Mouse (Mus musculus) ES-CJ7 (cell line): ENCODE results near the gene Gba.
A peak's percentile ranks its signal among the peaks of the same experiment; 100 is the strongest.

Experiments used
- DNase-seq: peaks from one replicate; pipeline ENCODE4 v3.0.0; 2011; ENCODE audit warnings: low read depth, low spot score

Gene Gba

DNA sequence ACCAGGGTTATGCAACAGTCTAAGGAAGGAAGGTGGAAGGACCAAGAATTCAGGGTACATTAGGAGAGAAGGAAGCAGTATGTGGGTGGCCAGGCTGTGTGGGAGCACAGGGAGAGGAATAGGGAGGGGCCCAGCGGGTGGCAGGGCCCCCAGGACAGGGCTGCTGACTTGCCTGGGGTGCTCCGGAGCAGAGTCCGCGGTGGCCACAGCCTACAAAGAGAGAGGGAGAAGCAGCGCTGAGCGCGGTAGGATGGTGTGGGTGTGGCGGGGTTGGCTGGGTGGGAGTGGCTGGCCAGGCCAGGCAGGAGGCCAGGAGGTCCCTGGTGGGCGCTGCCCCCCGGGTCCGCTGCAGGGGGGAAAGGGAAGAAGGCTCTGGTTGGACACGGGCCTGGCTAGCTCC is 35.8 kb downstream of the Gba start:
- no peak for DNase-seq

DNA sequence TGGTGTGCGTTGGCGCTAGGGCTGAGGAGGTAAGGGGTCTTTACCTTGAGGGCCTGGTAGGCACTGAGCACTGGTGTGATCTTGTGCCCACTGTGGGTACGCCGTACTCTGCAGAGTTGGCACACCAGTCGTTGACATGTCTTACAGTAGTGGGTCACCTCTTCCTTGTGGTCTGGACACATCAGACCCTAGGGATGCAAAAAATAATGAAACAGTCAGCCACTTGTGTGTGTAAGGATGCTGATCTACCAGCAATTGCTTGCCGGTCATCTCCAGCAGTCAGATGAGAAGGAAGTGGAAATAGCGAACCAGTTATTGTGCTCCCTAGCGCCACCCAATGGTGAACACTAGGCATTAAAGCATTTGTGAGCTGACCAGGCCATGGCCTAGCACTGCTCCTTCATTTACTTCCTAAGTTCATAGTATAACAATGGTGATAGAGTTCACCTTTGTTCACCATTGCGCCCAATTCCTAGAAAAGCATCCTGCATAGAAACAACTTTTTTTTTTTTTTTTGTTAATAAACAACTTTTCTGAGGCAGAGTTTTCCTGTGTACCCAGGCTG is 39.7 kb downstream of the Gba start:
- DNase-seq: peak; percentile 78

DNA sequence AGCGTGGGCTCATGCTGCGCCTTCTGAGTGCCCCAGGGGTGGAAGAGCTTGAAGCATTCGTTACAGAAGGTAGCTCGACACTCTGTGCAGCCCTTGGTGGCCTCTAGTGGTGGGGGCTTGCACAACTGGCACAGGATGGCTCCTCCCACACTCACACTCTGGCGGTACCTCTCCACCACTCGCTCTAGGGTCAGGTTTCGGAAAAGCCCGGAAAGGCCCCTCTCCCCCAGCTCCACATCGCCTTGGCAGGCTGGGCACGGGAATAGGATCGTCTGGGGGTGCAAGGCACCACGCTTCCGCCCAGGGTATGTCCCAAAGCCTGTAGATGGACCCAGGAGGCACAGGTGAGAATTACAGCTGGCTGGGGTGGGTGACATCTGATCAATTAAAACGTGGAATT is 40.9 kb downstream of the Gba start:
- DNase-seq: peak; percentile 87

DNA sequence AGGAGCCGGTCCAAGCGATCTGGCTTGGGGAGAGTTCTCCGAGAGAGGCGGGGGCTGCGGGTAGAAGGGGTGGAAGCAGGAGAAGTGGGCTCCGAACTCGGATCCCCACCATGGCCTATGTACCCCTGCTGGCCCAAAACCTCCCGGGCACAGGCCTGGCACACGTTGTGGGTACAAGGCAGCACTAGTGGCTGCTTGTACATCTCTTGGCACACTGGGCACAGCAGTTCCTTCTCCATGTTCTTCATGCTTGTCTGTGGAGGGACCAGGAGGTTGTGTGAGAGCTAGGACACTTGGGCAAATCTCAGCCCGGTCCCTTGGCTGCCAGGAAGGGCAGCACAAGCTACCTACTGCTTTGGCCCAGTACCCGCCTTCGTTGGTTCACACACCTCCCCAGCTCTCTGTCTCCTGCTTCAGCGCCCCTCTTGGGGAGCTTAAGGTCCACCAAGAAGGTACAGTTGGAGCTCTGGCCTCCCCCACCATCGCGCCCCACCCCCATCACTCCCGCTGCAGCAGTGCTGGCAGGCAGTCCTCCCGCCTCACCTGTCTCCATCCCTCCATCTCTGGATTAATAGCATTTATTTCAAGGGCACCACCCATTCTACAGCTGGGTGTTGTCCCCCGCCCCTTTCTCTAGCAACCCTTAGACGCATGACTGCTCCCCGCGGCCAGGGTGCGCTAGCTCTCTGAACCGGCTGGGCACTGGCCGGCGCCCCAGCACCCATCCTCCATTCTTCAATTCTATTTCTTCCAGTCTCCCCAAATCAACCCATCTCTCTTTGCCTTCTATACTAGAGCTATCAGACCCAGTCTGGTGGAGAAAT is 41.6 kb downstream of the Gba start:
- no peak for DNase-seq

DNA sequence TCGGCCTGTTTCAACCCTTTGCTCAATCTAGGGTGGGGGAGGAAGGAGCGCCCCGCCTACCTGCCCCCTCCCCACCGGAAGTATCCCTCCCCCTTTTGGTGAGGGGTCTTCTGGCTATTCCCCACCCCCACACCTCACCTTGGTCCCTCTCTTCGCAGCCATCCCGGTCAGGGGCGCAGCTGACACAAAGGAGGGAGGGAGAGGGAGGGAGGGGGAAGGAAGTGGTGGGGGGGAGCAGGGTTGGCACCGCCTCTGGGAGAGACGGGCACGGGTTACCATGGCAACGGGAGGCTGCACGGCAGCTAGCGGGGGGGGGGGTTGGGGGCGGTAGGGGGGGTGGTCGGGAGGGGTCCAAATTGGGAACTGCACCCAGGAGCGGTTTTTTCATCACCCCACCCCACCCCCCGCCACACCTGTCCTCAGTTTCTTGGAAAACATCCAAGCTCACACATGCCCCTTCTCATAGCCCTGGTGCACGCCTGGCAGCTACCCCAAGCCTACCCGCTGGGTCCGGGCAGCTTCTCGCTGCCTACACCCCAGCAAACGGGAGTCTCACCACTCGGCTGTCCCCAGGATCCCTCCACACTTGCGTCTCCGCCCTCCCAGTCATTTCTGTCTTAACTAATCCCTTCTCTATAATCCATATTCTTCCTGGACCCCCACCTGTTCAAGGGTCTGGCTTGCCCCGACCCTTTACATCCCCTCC is 42.4 kb downstream of the Gba start:
- peak; percentile 45 for DNase-seq

DNA sequence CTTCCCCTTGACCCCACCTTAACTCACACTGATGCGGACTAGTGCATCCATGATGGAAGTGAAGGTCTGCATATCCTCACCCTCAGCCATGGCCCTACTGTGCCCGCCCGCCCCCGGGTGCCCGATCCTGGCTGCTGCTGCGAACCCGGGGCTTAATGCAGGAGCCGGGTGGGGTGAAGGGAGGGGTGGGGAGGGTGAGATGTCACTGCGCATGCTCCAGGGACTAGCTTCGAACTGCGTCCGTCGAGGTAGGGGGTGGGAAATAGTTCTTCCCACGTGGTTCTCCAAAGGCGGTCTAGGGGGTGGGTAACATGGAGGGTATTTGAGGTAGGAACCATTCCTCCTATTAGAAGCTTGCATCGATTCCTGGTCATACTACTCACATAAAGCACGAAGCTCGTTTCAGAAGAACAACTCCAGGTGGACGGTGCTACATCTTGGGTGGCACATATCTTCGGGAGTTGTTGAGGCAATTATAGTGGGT is 43.0 kb downstream of the Gba start, which contains the start of gene Krtcap2:
Krtcap2 (plus strand) TSS at position 279 of the 484 bp plus-strand sequence.
- peak; percentile 77 for DNase-seq

DNA sequence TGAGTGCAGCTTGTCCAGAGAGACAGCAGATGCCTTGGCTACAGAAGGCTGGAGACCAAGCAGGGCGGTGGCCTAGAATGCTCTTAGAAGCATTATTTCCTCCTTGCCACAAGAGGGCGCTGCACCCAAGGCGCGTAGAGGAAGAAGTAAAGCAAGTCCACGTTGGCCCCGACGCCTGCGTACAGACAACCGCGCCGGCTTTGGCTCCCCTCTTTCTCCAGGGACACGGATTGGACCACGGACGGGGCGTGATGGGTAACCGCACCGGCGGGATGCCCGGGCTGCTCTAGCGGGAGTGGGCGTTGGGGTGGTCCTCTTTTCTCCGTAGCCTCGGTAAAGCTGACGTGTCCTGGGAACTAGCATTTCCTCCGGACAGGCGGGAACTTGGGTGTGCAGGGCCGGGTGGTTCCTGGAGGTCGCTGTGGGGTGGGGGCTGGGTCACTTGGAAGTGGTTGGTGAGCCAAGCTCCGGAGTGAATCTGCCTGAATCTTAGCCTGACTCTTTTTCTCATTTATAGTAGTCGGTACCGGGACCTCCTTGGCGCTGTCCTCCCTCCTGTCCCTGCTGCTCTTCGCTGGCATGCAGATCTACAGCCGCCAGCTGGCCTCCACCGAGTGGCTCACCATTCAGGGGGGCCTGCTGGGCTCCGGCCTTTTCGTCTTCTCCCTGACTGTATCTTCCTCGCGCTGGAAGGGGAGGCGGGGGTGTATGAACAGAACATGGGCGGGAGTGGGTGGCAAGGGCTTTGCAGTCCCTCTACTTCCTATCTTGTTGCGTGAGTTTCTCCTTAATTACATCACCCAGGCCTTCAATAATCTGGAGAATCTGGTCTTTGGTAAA is 43.8 kb downstream of the Gba start, which contains the start of gene Trim46:
Trim46 (minus strand) TSS at position 49 of the 840 bp plus-strand sequence.
- peak; percentile 94 for DNase-seq

DNA sequence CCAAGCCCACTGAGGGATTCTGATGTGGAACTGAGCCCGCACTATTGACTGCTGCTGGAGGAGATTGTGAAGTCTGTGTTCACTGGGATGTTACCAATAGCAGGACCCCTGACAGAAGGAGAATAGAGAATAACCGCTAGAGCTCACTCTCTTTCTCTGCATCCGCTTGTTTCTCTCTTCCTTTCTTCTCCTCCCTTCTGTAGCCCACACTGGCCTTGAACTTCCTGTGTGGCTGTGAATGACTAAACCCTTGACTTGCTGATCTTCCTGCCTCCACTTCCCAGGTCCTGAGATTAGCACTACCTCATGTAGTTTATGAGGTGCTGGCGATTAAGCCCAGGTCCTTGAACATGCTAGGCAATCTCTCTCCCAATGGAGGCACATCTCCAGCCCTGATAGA is 44.7 kb downstream of the Gba start:
- no peak for DNase-seq

DNA sequence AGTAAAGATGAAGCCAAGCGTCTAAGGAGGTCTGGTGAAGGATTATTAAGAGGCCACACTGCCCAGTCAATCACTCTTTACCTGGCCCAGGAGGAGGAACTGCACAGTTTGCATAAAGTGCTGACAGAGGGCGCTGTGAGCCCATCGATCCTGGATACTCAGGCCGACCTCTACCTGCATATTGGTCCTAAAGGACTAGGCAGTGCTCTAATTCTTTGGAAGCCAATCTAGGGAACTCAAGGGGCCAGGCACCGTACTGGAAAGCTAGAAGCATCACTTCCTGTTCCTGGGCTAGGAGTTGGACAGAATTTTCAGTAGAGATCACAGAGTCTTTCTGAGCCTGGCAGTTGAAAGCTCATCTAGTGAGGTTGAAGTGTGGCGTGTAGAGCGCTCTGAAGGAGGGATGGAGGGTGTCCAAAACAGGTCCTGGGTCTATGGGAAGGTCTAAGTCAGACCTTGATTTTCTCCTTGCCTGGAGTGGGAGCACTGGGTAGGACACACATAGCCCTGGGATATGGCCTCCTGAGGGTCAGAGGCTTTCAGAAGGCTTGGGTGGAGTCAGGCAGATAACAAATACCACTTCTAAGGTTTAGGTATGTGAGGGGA is 47.8 kb downstream of the Gba start:
- peak; percentile 79 for DNase-seq

DNA sequence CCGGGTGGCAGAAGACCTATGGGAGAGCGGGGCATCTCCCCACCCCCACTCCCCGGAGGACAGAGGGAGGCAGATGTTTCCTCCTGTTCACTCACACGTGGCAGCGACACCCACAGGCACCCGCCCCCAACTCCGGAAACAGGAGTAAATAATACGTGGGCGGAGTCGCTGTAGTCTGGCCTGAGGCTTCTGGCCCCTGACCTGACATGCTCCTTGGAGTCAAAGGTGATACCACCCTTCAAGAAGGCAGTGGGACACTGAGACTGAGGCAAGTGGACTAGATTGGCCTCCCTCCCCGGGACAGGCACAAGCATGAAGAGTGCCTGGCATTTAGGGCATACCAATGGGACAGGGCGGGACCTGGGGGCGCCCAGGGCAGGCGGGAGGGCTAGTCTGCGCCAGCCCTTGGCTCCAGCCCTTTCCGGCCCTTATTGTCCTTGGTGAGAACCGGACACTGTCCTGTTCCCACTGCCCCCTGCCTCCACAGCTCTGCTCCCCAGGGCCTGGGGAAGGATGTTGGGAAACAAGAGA is 48.7 kb downstream of the Gba start:
- DNase-seq: peak; percentile 78

DNA sequence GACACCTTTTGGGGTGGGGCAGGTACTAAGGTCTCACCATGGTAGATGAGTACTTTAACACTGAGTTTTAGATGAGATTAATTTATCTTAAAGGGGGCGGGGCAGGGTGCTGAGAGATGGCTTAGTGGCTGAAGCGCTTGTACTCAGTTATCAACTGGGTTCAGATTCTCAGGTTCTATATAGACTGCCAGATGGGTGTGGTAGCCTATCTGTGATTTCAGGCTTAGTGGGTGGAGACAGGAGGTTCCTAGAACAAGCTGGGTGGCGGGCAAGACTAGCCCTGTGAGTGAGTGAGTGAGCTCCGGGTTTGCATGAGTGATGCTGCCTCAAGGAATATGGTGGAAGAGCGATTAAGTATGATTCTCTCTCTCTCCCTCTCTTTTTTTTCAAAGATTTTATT is 52.3 kb downstream of the Gba start:
- no peak for DNase-seq

DNA sequence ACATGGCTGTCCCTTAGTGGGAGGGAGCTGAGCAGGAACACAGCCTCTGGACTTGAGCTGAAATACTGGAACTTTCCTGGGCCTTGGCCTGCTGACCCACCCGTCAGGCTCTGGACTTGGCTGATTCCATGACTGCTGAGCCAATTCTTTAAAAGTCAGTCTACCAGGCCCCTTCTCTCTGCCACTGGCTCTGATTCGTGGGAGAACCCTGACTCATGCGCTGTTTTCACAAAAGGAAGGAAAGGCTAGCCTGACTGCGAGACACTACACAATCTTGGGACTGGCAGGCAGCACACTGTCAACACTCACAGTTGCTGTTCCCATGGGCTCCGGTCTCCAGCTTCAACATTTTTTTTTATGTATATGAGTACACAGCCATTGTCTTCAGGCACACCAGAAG is 53.4 kb downstream of the Gba start:
- no peak for DNase-seq
